Comparison of ENCODE assay signal across 30 mouse cellular contexts in genomic region chr3:27484698-27485097, GRCm38 (mm10).
DNase-seq lines count a peak whose midpoint lies in the region; ATAC-seq and TF ChIP-seq lines count a peak whose summit lies in the region.
"Had no signal": no experiment of that assay in that cellular context is flagged by ENCODE, and none has a peak within 500 bp of the region (broad histone marks: within the 10 kb centered on the region; RNA-seq: fewer than 3 reads in every experiment).

No protein-coding gene starts in this region.

- H3K9me3 ChIP-seq in midbrain, embryonic 13.5 days: no peaks in the 10 kb centered on the region
- H3K9me3 ChIP-seq in midbrain, embryonic 10.5 days (replicated peaks): no peaks in the 10 kb centered on the region
- no peaks in the 10 kb centered on the region for H3K9me3 ChIP-seq in kidney, embryonic 15.5 days (replicated peaks)
- H3K9me3 ChIP-seq in hindbrain, embryonic 12.5 days (replicated peaks): no peaks in the 10 kb centered on the region
- H3K9me3 ChIP-seq: heart, embryonic 13.5 days; hindbrain, embryonic 10.5 days; limb, embryonic 12.5 days; liver, embryonic 15.5 days; midbrain, embryonic 12.5 days; neural tube, embryonic 13.5 days had no signal

- H3K4me1 ChIP-seq in midbrain, embryonic 13.5 days (replicated peaks): 0 out of 2 replicates have a peak, but pooled peaks cover 2% of the 10 kb centered on the region
- no peaks in the 10 kb centered on the region for H3K4me1 ChIP-seq in midbrain, embryonic 10.5 days
- H3K4me1 ChIP-seq in kidney, adult 2 months (ENCODE audit: control insufficient read depth, insufficient read depth, low read length): no peaks in the 10 kb centered on the region
- H3K4me1 ChIP-seq in kidney, embryonic 15.5 days: no peaks in the 10 kb centered on the region
- H3K4me1 ChIP-seq in hindbrain, embryonic 12.5 days: no peaks in the 10 kb centered on the region
- H3K4me1 ChIP-seq: liver, embryonic 15.5 days; midbrain, embryonic 12.5 days; neural tube, embryonic 13.5 days had no signal

- H3K4me3 ChIP-seq in midbrain, embryonic 13.5 days (replicated peaks): no peak overlapping the region
- no peak overlapping the region for H3K4me3 ChIP-seq in midbrain, embryonic 10.5 days
- H3K4me3 ChIP-seq in kidney, adult 2 months (ENCODE audit: insufficient read depth, low read depth, low read length): no peak overlapping the region
- H3K4me3 ChIP-seq in kidney, embryonic 15.5 days (replicated peaks): no peak overlapping the region
- H3K4me3 ChIP-seq in hindbrain, embryonic 12.5 days: no peak overlapping the region
- H3K4me3 ChIP-seq: erythroblast, embryonic 14.5 days; gastrocnemius, adult 2 months; heart, adult 2 months; heart, embryonic 13.5 days; hindbrain, embryonic 10.5 days; layer of hippocampus, adult 2 months; left cerebral cortex, adult 2 months; limb, embryonic 12.5 days; liver, embryonic 15.5 days; midbrain, embryonic 12.5 days; neural tube, embryonic 13.5 days had no signal

- 0 out of 2 replicates have a peak, but pooled peaks have one; percentile 24 for ATAC-seq in midbrain, embryonic 13.5 days
- peak; percentile 54; the same call in 1 of the 2 replicates for ATAC-seq in kidney, embryonic 15.5 days (replicated peaks; ENCODE audit: low FRiP score)
- no peak for ATAC-seq in hindbrain, embryonic 12.5 days (ENCODE audit: low FRiP score)
- ATAC-seq: forebrain, embryonic 16.5 days; intestine, embryonic 16.5 days had no signal

- no peaks in the 10 kb centered on the region for H3K36me3 ChIP-seq in midbrain, embryonic 13.5 days
- H3K36me3 ChIP-seq in midbrain, embryonic 10.5 days: peaks cover 27% of the 10 kb centered on the region
- no peaks in the 10 kb centered on the region for H3K36me3 ChIP-seq in kidney, adult 2 months (ENCODE audit: control insufficient read depth, insufficient read depth, low read length)
- peaks cover 70% of the 10 kb centered on the region for H3K36me3 ChIP-seq in kidney, embryonic 15.5 days
- H3K36me3 ChIP-seq in hindbrain, embryonic 12.5 days: peaks cover 4% of the 10 kb centered on the region; the same call in 1 of the 2 replicates

- no peak for TF ChIP-seq CTCF in kidney, adult 2 months (conservative IDR thresholded peaks at IDR 0.05; ENCODE audit: insufficient read depth, insufficient read length, low read depth, low read length)

- no peak overlapping the region for H3K4me2 ChIP-seq in midbrain, embryonic 13.5 days (replicated peaks)
- no peak overlapping the region for H3K4me2 ChIP-seq in kidney, embryonic 15.5 days
- H3K4me2 ChIP-seq in hindbrain, embryonic 12.5 days (replicated peaks): no peak overlapping the region
- H3K4me2 ChIP-seq: heart, embryonic 13.5 days; limb, embryonic 12.5 days; liver, embryonic 15.5 days; lung, embryonic 14.5 days; midbrain, embryonic 12.5 days; neural tube, embryonic 13.5 days had no signal

- no peak for DNase-seq in midbrain, embryonic 10.5 days (ENCODE audit: low spot score)
- peak; percentile 55 for DNase-seq in kidney, adult 2 months
- peak; percentile 27 to 79 for DNase-seq in kidney, postnatal 25 days
- DNase-seq in adrenal gland, postnatal 4 days (ENCODE audit: low spot score in 2 of 2): no peak
- no peak for DNase-seq in T-cell, adult 2 months (ENCODE audit: low spot score)
- DNase-seq: adrenal gland, postnatal 10 days; B cell, adult 2 months; cerebellum, adult 11-12 months; cerebellum, postnatal 14 days; gastrocnemius, adult 2 months; heart, adult 2 months; heart, postnatal 10 days; lung, embryonic 14.5 days; lung, postnatal 36 days; retina, postnatal 1 day; right cerebral cortex, postnatal 14 days had no signal

- no peak overlapping the region for H3K9ac ChIP-seq in midbrain, embryonic 13.5 days (replicated peaks)
- no peak overlapping the region for H3K9ac ChIP-seq in kidney, embryonic 15.5 days
- no peak overlapping the region for H3K9ac ChIP-seq in hindbrain, embryonic 12.5 days
- H3K9ac ChIP-seq: heart, embryonic 13.5 days; limb, embryonic 12.5 days; liver, embryonic 15.5 days; lung, embryonic 14.5 days; midbrain, embryonic 12.5 days; neural tube, embryonic 13.5 days had no signal

- H3K27me3 ChIP-seq in midbrain, embryonic 13.5 days: no peaks in the 10 kb centered on the region
- no peaks in the 10 kb centered on the region for H3K27me3 ChIP-seq in midbrain, embryonic 10.5 days (ENCODE audit: low read depth, poor library complexity, severe bottlenecking)
- no peaks in the 10 kb centered on the region for H3K27me3 ChIP-seq in kidney, adult 2 months (replicated peaks; ENCODE audit: control insufficient read depth, insufficient read depth, low read length)
- no peaks in the 10 kb centered on the region for H3K27me3 ChIP-seq in kidney, embryonic 15.5 days
- no peaks in the 10 kb centered on the region for H3K27me3 ChIP-seq in hindbrain, embryonic 12.5 days
- H3K27me3 ChIP-seq: heart, embryonic 13.5 days; limb, embryonic 12.5 days; liver, embryonic 15.5 days; midbrain, embryonic 12.5 days; neural tube, embryonic 13.5 days had no signal

- no peak overlapping the region for H3K27ac ChIP-seq in midbrain, embryonic 13.5 days
- H3K27ac ChIP-seq in midbrain, embryonic 10.5 days (replicated peaks): no peak overlapping the region
- 0 out of 2 replicates have a peak overlapping the region, but pooled peaks have one; percentile 19 for H3K27ac ChIP-seq in kidney, adult 2 months (ENCODE audit: insufficient read depth, low read depth, low read length)
- H3K27ac ChIP-seq in kidney, embryonic 15.5 days: no peak overlapping the region
- H3K27ac ChIP-seq in hindbrain, embryonic 12.5 days: no peak overlapping the region
- H3K27ac ChIP-seq: gastrocnemius, adult 2 months; heart, adult 2 months; heart, embryonic 13.5 days; hindbrain, embryonic 10.5 days; layer of hippocampus, adult 2 months; left cerebral cortex, adult 2 months; limb, embryonic 12.5 days; liver, embryonic 15.5 days; midbrain, embryonic 12.5 days; neural tube, embryonic 13.5 days had no signal

- TF ChIP-seq POLR2A in kidney, adult 2 months (IDR thresholded peaks at IDR 0.05; ENCODE audit: low read depth, low read length): no peak

- WGBS in midbrain, embryonic 13.5 days: 74% methylated on average over 3 of the region's 3 CpGs
- 64% methylated on average over 3 of the region's 3 CpGs for WGBS in midbrain, embryonic 10.5 days
- 37% methylated on average over 3 of the region's 3 CpGs for WGBS in kidney, adult 2 months
- 68% methylated on average over 3 of the region's 3 CpGs for WGBS in kidney, embryonic 15.5 days
- WGBS in hindbrain, embryonic 12.5 days: 76% methylated on average over 3 of the region's 3 CpGs

Comparison
In these comparisons a context has a peak if more than half of its experiments do, and no peak if none do; other contexts are left out.
1. DNase-seq: peak in kidney, adult 2 months (single experiment) and kidney, postnatal 25 days (2 of 2); none in midbrain, embryonic 10.5 days (single experiment), adrenal gland, postnatal 4 days (0 of 2) and T-cell, adult 2 months (single experiment).